Mouse (Mus musculus) testis, adult 2 months (tissue): ENCODE results near the gene Hspd1. TPM values are rescaled to one million over a fixed set of nuclear protein-coding genes. Genes with fewer than 3 reads are reported as not detected.
A peak's percentile ranks its signal among the peaks of the same experiment; 100 is the strongest.
"Not testable (repeated sequence)": the region's sequence is repeated elsewhere in the genome, so short reads cannot be mapped to it uniquely, and the experiment has no call there.

Experiments used
- H3K27ac ChIP-seq: fragments of 200-500 bp; 2 replicates; pipeline ENCODE4 v1.5.1; 2012; ENCODE audit warnings: low read depth, low read length; ENCODE audit not compliant: control insufficient read depth, insufficient read depth
- H3K27me3 ChIP-seq: fragments of 200-500 bp; 2 replicates; pipeline ENCODE4 v1.6.1; 2012; ENCODE audit warnings: mild to moderate bottlenecking, low read length, moderate library complexity; ENCODE audit not compliant: control insufficient read depth, insufficient read depth
- H3K36me3 ChIP-seq: fragments of 200-500 bp; 2 replicates; pipeline ENCODE4 v1.6.1; 2012; ENCODE audit warnings: mild to moderate bottlenecking, low read length; ENCODE audit not compliant: control insufficient read depth, insufficient read depth
- H3K4me1 ChIP-seq: fragments of 200-500 bp; 2 replicates; pipeline ENCODE4 v1.6.1; 2012; ENCODE audit warnings: low read length; ENCODE audit not compliant: control insufficient read depth, insufficient read depth
- H3K4me3 ChIP-seq: fragments of 200-500 bp; 2 replicates; pipeline ENCODE4 v1.5.1; 2012; ENCODE audit warnings: low read depth, mild to moderate bottlenecking, low read length, moderate library complexity, mixed read lengths; ENCODE audit not compliant: control insufficient read depth
- CTCF ChIP-seq: fragments of 200-500 bp; IDR thresholded peaks from 2 replicates; pipeline ENCODE4 v1.5.1; 2012; ENCODE audit warnings: low read depth, mild to moderate bottlenecking, inconsistent platforms, low read length, moderate library complexity; ENCODE audit not compliant: control insufficient read depth, insufficient read depth, insufficient replicate concordance
- POLR2A ChIP-seq: fragments of 200-500 bp; IDR thresholded peaks from 2 replicates; pipeline ENCODE4 v1.6.1; 2012; ENCODE audit warnings: low read depth, mild to moderate bottlenecking, inconsistent platforms, low read length, moderate library complexity; ENCODE audit not compliant: control insufficient read depth
- polyA plus RNA-seq: library from polyadenylated mRNA; depleted of rRNA; stranded (reverse); fragments of >200 nt; gene quantifications from 2 replicates; pipeline ENCODE4 v1.2.3, GENCODE M21; 2012

Gene Hspd1
- polyA plus RNA-seq, 1 experiment, result 12.8 TPM

DNA sequence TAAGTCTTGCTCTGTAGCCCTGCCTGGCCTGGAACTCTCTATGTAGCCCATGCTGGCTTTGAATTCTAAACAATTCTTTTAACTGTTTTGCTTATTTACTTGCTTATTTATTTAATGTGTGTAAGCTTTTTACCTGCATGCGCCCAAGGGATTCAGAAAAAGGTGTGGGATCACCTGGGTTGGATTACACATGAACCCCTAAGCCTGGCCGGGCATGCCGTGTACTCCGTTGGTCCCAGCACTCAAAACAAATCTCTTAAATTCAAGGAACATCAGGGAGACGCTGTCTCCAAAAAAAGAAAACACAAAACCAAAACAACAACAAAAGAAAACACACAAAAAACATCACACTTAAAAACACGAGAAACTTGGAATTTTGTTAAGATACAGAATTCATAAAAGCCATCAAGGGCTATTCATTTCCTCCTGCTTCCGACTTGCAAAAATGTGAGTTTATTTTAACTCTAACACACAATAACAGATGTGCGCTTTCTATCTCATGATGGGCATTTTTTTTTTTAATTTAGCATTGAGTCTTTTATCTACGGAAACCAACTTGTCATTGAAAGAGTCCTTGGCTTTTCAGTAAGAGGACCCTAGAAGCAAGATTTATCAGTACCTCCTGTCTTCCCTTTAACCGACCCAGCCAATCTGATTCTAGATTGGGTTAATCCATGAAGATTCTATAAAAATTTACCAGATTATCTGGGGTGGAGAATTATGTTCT is 42.3 kb upstream of the Hspd1 start:
- TF ChIP-seq CTCF, result no peak
- TF ChIP-seq POLR2A, result no peak
- Histone ChIP-seq H3K27me3 (no peaks in the 10 kb centered on the region), H3K4me1 (peaks cover 9% of the 10 kb centered on the region), H3K27ac (peak overlapping the region; percentile 72), H3K4me3 (peak overlapping the region; percentile 86), H3K36me3 (no peaks in the 10 kb centered on the region)

DNA sequence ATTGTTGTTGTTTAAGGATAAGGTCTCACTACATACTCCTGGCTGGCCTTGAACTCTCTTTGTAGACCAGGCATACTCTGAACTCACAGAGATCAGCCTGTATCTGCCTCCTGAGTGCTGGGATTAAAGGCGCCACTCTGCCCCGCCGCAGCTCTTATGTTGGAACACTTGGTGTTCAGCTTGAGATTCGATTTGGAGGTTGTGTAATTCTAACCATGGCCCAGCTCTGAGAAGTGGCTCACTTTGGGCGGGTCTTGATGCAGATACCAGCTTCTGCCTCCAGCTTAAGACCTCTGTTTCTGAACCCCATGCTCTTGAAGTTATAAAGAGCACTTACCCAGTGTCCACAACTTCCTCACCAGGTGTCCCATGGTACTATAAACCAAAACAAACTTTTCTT is 41.7 kb upstream of the Hspd1 start:
- peaks cover 9% of the 10 kb centered on the region for H3K4me1 ChIP-seq
- H3K27me3 ChIP-seq, result no peaks in the 10 kb centered on the region
- H3K36me3 ChIP-seq, result no peaks in the 10 kb centered on the region
- H3K4me3 ChIP-seq, result no peak overlapping the region
- TF ChIP-seq CTCF, result no peak
- TF ChIP-seq POLR2A, result no peak
- H3K27ac ChIP-seq, result no peak overlapping the region

DNA sequence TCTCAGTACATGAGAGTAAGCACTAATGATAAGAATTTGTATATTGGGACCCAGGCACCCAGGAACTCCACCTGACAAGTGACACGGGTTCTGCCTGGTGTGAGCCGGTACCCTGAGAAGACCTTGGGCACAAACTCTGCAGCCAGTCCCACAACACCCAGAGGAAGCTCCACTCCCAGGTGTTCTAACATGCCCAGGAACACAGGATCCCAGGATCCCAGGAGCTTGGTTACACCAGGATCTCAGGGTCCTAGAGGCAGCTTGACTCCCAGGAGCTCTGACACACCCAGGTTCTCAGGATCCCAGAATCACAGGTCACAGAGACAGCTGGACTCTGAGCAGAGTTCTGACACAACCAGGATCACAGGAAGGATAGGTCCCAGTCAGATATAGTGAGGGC is 36.1 kb upstream of the Hspd1 start:
- not testable (repeated sequence) for H3K27ac ChIP-seq, H3K4me1 ChIP-seq, H3K27me3 ChIP-seq, H3K36me3 ChIP-seq, H3K4me3 ChIP-seq

DNA sequence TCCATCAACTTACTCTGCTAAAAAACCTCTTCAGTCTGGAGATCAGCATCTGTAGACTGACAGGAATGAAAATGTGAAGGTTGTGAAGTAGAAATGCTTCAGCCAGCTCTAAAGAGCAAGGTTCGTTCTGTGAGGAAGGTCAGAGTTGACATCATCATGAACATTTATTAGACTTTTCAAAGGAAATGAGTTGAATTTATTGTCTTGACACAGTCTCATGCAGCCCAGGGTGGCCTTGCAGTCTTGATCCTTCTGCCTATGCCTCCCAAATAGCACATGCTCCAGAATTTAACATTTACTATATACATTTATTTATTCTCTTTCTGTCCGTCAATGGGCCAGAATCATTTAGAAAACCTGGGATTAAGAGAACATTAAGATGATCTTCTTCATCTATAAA is 35.5 kb upstream of the Hspd1 start:
- TF ChIP-seq CTCF (no peak), POLR2A (no peak)
- no peaks in the 10 kb centered on the region for H3K27me3 ChIP-seq
- H3K36me3 ChIP-seq, result no peaks in the 10 kb centered on the region
- no peak overlapping the region for H3K27ac ChIP-seq
- H3K4me1 ChIP-seq, result peaks cover 7% of the 10 kb centered on the region
- H3K4me3 ChIP-seq, result no peak overlapping the region

DNA sequence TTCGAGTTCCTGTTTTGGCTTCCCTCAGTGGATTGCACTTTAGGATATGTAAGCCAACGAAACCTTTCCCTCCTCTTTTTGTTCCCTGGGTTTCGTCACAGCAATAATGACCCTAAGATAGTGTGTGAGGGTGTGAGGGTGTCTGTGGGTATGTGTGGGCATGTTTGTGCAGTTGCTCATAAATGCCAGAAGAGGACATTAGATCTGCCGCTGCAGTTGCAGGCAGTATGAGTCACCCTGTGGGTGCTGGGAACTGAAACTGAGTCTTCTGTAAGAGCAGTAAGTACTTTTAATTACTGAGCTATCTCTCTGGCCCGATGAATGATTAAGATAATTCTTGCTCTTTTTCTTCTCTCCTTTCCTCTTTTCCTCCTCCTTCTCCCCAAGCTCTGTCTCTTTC is 35.0 kb upstream of the Hspd1 start:
- TF ChIP-seq CTCF (no peak), POLR2A (no peak)
- Histone ChIP-seq H3K4me1 (peaks cover 7% of the 10 kb centered on the region), H3K27ac (no peak overlapping the region), H3K4me3 (no peak overlapping the region), H3K36me3 (no peaks in the 10 kb centered on the region), H3K27me3 (no peaks in the 10 kb centered on the region)

DNA sequence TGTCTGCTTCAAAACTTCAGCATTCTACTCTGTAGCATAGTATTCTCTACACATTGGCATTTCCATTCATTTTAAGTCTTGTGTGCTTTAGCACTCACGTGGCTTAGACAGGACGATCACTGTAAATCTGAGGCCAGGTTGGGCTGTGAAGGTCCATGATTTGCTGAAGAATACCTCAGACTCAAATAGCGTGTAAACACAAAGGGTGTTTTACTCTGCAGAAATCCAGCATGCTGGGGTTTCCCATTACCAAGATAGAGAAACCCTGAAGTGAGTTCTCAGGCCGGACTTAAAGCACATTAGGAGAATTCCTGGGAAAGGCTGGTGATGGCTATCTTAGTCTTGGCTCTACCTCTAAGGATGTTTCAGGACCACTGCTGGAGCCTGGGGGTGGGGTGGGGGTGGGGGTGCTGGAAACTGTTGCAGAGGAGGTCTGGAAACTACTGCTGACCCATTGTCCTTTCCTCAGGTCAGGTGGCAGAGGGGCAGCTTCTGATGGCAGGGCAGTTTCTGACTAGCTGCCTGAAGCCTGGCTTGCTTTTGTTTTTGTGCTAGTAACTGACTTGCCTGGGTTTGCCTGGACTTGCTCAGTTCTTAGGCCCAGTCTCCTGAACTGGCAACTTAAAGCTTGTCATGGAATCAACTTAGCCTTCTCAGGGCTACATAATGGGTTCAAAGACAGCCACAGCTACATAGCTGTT is 21.2 kb upstream of the Hspd1 start:
- TF ChIP-seq POLR2A, result no peak
- TF ChIP-seq CTCF, result no peak

DNA sequence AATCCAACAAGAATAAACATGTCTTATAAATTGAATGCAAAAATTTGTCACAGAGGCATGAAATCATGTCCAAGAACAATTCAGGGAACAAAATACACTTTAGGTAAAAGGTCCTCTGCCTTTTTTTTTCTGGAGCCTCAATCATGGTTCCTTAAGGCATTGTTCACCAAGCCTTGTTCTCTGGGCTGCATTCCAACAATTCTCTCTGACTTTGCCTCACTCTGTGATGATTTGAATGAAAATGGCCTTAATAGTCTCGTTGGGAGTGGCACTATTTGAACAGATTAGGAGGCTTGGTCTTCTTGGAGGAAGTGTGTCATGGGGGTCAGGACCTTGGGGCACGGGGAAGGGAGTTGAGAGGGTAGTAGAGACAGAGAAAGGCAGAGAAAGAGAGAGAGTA is 20.4 kb upstream of the Hspd1 start:
- no peaks in the 10 kb centered on the region for H3K27me3 ChIP-seq
- TF ChIP-seq POLR2A (no peak), CTCF (no peak)
- no peaks in the 10 kb centered on the region for H3K36me3 ChIP-seq
- H3K4me3 ChIP-seq, result no peak overlapping the region
- peaks cover 2% of the 10 kb centered on the region; the same call in 1 of the 2 replicates for H3K4me1 ChIP-seq
- H3K27ac ChIP-seq, result no peak overlapping the region

More for the DNA sequence above, 21.2 kb upstream of the Hspd1 start:
- no peak overlapping the region for H3K4me3 ChIP-seq
- peaks cover 2% of the 10 kb centered on the region; the same call in 1 of the 2 replicates for H3K4me1 ChIP-seq
- no peaks in the 10 kb centered on the region for H3K27me3 ChIP-seq
- H3K36me3 ChIP-seq, result no peaks in the 10 kb centered on the region
- H3K27ac ChIP-seq, result no peak overlapping the region
